Comparison of ENCODE assay signal across 8 mouse cellular contexts in genomic region chr11:40149312-40149711, GRCm38 (mm10).
DNase-seq lines count a peak whose midpoint lies in the region; ATAC-seq and TF ChIP-seq lines count a peak whose summit lies in the region.
"Had no signal": no experiment of that assay in that cellular context is flagged by ENCODE, and none has a peak within 500 bp of the region (broad histone marks: within the 10 kb centered on the region; RNA-seq: fewer than 3 reads in every experiment).

No protein-coding gene starts in this region.

- no peaks in the 10 kb centered on the region for H3K36me3 ChIP-seq in CH12.LX (replicated peaks in 1 of 2; ENCODE audit: control insufficient read depth in 1 of 2, insufficient read depth in 1 of 2, low read length in 1 of 2)
- H3K36me3 ChIP-seq in hindbrain, embryonic 11.5 days (ENCODE audit: control insufficient read depth, insufficient read depth, low read length), result no peaks in the 10 kb centered on the region
- H3K36me3 ChIP-seq in neural tube, embryonic 14.5 days (ENCODE audit: control insufficient read depth, insufficient read depth, low read length), result no peaks in the 10 kb centered on the region

- H3K4me3 ChIP-seq in CH12.LX (replicated peaks in 1 of 3; ENCODE audit: low read depth in 2 of 3, low read length in 2 of 3, poor library complexity in 1 of 3), result no peak overlapping the region
- no peak overlapping the region for H3K4me3 ChIP-seq in hindbrain, embryonic 11.5 days (ENCODE audit: low read depth, low read length)
- no peak overlapping the region for H3K4me3 ChIP-seq in neural tube, embryonic 14.5 days (ENCODE audit: low read depth, low read length)
- H3K4me3 ChIP-seq: myocyte had no signal

- TF ChIP-seq CTCF in CH12.LX (conservative IDR thresholded peaks at IDR 0.05 in 1 of 2, IDR thresholded peaks at IDR 0.05 in 1 of 2; ENCODE audit: low read depth in 2 of 2, low read length in 2 of 2), result peak in 1 of 2 experiments; percentile 68; a peak in 2 of 4 replicates

- dilution Hi-C loops in CH12.LX (cut with MboI; ENCODE audit: extremely low pct_ligation_motif_present, extremely low pct_unique_long_range_greater_than_20kb, low sequenced_read_pairs), result no loop called here

- H3K4me1 ChIP-seq in CH12.LX (ENCODE audit: control insufficient read depth in 1 of 2, insufficient read depth in 2 of 2), result no peaks in the 10 kb centered on the region
- no peaks in the 10 kb centered on the region for H3K4me1 ChIP-seq in hindbrain, embryonic 11.5 days (replicated peaks; ENCODE audit: control insufficient read depth, insufficient read depth, low read length)
- no peaks in the 10 kb centered on the region for H3K4me1 ChIP-seq in neural tube, embryonic 14.5 days (ENCODE audit: control insufficient read depth, insufficient read depth, low read length)

- no peaks in the 10 kb centered on the region for H3K27me3 ChIP-seq in CH12.LX (replicated peaks)
- H3K27me3 ChIP-seq in hindbrain, embryonic 11.5 days (ENCODE audit: control insufficient read depth, insufficient read depth, low read length), result no peaks in the 10 kb centered on the region
- H3K27me3 ChIP-seq in neural tube, embryonic 14.5 days (ENCODE audit: control insufficient read depth, insufficient read depth, low read length), result no peaks in the 10 kb centered on the region

- DNase-seq in 416B (ENCODE audit: low read depth) (peak; percentile 46), CH12.LX (ENCODE audit: extremely low read depth) (peak; percentile 49)
- peak; percentile 12 for DNase-seq in cerebellum, adult 9-10 months
- peak; percentile 81 for DNase-seq in hindbrain, embryonic 11.5 days (ENCODE audit: low spot score)
- peak; percentile 53 to 66 for DNase-seq in left cerebral cortex, postnatal 10 days (ENCODE audit: extremely low spot score in 1 of 2, low spot score in 2 of 2)
- DNase-seq in thymus, postnatal 25 days, result no peak

- H3K79me2 ChIP-seq in CH12.LX (replicated peaks; ENCODE audit: control insufficient read depth, extremely low read depth, insufficient read depth, poor library complexity, severe bottlenecking), result no peaks in the 10 kb centered on the region

- no peak for TF ChIP-seq POLR2A in CH12.LX (IDR thresholded peaks at IDR 0.05; ENCODE audit: low read depth, low read length)

- TF ChIP-seq EP300 in CH12.LX (IDR thresholded peaks at IDR 0.05; ENCODE audit: low read length), result no peak

- H3K9me3 ChIP-seq in CH12.LX (replicated peaks; ENCODE audit: low read length), result no peaks in the 10 kb centered on the region
- no peaks in the 10 kb centered on the region for H3K9me3 ChIP-seq in hindbrain, embryonic 11.5 days (ENCODE audit: control insufficient read depth, low read length)
- no peaks in the 10 kb centered on the region for H3K9me3 ChIP-seq in neural tube, embryonic 14.5 days (ENCODE audit: control insufficient read depth, low read length)

- intact Hi-C loops in left cerebral cortex, postnatal 10 days (cut with DNase I), result loop anchor here (5.0 to 10.0 kb wide), 3 partner anchors 325 to 562 kb away; no protein-coding TSS in a partner anchor

- no peak overlapping the region for H3K4me2 ChIP-seq in CH12.LX (ENCODE audit: insufficient read depth, low read depth, poor library complexity, severe bottlenecking)
- H3K4me2 ChIP-seq in hindbrain, embryonic 11.5 days (replicated peaks; ENCODE audit: low read depth, low read length), result no peak overlapping the region
- H3K4me2 ChIP-seq in neural tube, embryonic 14.5 days (ENCODE audit: low read depth, low read length), result peak overlapping the region; percentile 20; the same call in 1 of the 2 replicates

- in situ Hi-C loops in CH12.LX (cut with MboI; ENCODE audit: low pct_ligation_motif_present, low pct_unique_long_range_greater_than_20kb, low sequenced_read_pairs), result loop anchor here (25.0 kb wide), 1 partner anchor 562 kb away; no protein-coding TSS in a partner anchor

- peak; percentile 22; the same call in 1 of the 2 replicates for ATAC-seq in hindbrain, embryonic 11.5 days (ENCODE audit: low FRiP score)
- ATAC-seq in neural tube, embryonic 14.5 days (ENCODE audit: low read depth), result no peak

- 27% methylated on average over 4 of the region's 4 CpGs for WGBS in hindbrain, embryonic 11.5 days
- 13% methylated on average over 4 of the region's 4 CpGs for WGBS in neural tube, embryonic 14.5 days

- no peak overlapping the region for H3K9ac ChIP-seq in CH12.LX (ENCODE audit: insufficient read depth, low read depth)
- no peak overlapping the region for H3K9ac ChIP-seq in hindbrain, embryonic 11.5 days (ENCODE audit: low read depth, low read length)
- no peak overlapping the region for H3K9ac ChIP-seq in neural tube, embryonic 14.5 days (replicated peaks; ENCODE audit: low read depth, low read length)

- peak; percentile 79 for TF ChIP-seq RAD21 in CH12.LX (IDR thresholded peaks at IDR 0.05; ENCODE audit: low read depth, low read length)

- H3K27ac ChIP-seq in CH12.LX (ENCODE audit: insufficient read depth, low read depth), result no peak overlapping the region
- no peak overlapping the region for H3K27ac ChIP-seq in hindbrain, embryonic 11.5 days (ENCODE audit: low read depth, low read length)
- no peak overlapping the region for H3K27ac ChIP-seq in neural tube, embryonic 14.5 days (ENCODE audit: low read depth, low read length)

TF ChIP-seq in CH12.LX, 34 proteins besides CTCF, POLR2A, EP300 and RAD21:
- TF ChIP-seq JUND (conservative IDR thresholded peaks at IDR 0.05; ENCODE audit: low read depth, low read length) (no peak), MXI1 (IDR thresholded peaks at IDR 0.05; ENCODE audit: low read depth, low read length) (no peak), ZNF384 (IDR thresholded peaks at IDR 0.05; ENCODE audit: low read depth, low read length) (peak; percentile 62; the same call in 1 of the 2 replicates), ZC3H11A (IDR thresholded peaks at IDR 0.05; ENCODE audit: low read depth, low read length) (no peak; the same call in 1 of the 2 replicates), IRF4 (IDR thresholded peaks at IDR 0.05; ENCODE audit: low read depth, low read length) (no peak), SMC3 (IDR thresholded peaks at IDR 0.05; ENCODE audit: low read depth, low read length) (peak; percentile 67), CHD1 (IDR thresholded peaks at IDR 0.05; ENCODE audit: low read depth, low read length) (no peak), E2F4 (IDR thresholded peaks at IDR 0.05; ENCODE audit: insufficient replicate concordance, low read depth, low read length) (no peak)
TF ChIP-seq in CH12.LX: peak in this region for 2.
